Mouse (Mus musculus) heart, embryonic 14.5 days (tissue): ENCODE data around the gene Abraxas2. TPM values are rescaled to one million over a fixed set of nuclear protein-coding genes. Genes with fewer than 3 reads are reported as not detected.

ENCODE experiments used
- ATAC-seq: fragments of 200-750 bp; cut with Nextera tagmentation; 2 replicates; pipeline ENCODE4 v1.8.0; 2017; ENCODE audit warnings: low read depth, moderate TSS enrichment; ENCODE audit not compliant: insufficient number of reproducible peaks, insufficient read depth, low FRiP score
- H3K27ac ChIP-seq, 2 experiments: fragments of 200-500 bp in 1 of 2; fragments of 300-500 bp in 1 of 2; sonication (generic) in 1 of 2; replicated peaks in 1 of 2; 2 replicates each; pipeline ENCODE4 v1.5.1; 2012 to 2014; ENCODE audit warnings: low read depth in 2 of 2, low read length in 2 of 2, control low read depth in 1 of 2, mild to moderate bottlenecking in 1 of 2, mixed read lengths in 1 of 2; ENCODE audit not compliant: control insufficient read depth in 1 of 2, insufficient read depth in 1 of 2
- H3K27me3 ChIP-seq: fragments of 300-500 bp; sonication (generic); 2 replicates; pipeline ENCODE4 v1.6.1; 2014; ENCODE audit warnings: mild to moderate bottlenecking, low read length, control low read depth; ENCODE audit not compliant: control insufficient read depth, insufficient read depth
- H3K36me3 ChIP-seq: fragments of 300-500 bp; sonication (generic); 2 replicates; pipeline ENCODE4 v1.6.1; 2014; ENCODE audit warnings: mild to moderate bottlenecking, control low read depth, low read length, mixed read lengths; ENCODE audit not compliant: control insufficient read depth, insufficient read depth
- H3K4me1 ChIP-seq, 2 experiments: fragments of 200-500 bp in 1 of 2; fragments of 300-500 bp in 1 of 2; sonication (generic) in 1 of 2; 2 replicates each; pipeline ENCODE4 v1.6.1; 2012 to 2014; ENCODE audit warnings: low read length in 2 of 2, control low read depth in 1 of 2, mixed read lengths in 1 of 2; ENCODE audit not compliant: control insufficient read depth in 2 of 2, insufficient read depth in 2 of 2
- H3K4me2 ChIP-seq: fragments of 300-500 bp; sonication (generic); 2 replicates; pipeline ENCODE4 v1.6.1; 2014; ENCODE audit warnings: mild to moderate bottlenecking, low read length
- H3K4me3 ChIP-seq, 2 experiments: fragments of 200-500 bp in 1 of 2; fragments of 300-500 bp in 1 of 2; sonication (generic) in 1 of 2; 2 replicates each; pipeline ENCODE4 v1.5.1; 2012 to 2014; ENCODE audit warnings: low read length in 2 of 2, mild to moderate bottlenecking in 2 of 2, control low read depth in 1 of 2, low read depth in 1 of 2, moderate library complexity in 1 of 2; ENCODE audit not compliant: control insufficient read depth in 1 of 2, insufficient read depth in 1 of 2
- H3K9ac ChIP-seq: fragments of 300-500 bp; sonication (generic); 2 replicates; pipeline ENCODE4 v1.6.1; 2014; ENCODE audit warnings: mild to moderate bottlenecking, low read length
- H3K9me3 ChIP-seq: fragments of 300-500 bp; sonication (generic); 2 replicates; pipeline ENCODE4 v1.6.1; 2016; ENCODE audit warnings: low read length, control low read depth; ENCODE audit not compliant: control insufficient read depth
- WGBS: fragments of 180-500 bp; shearing (Covaris S2); extraction: QIAGEN DNeasy Blood & Tissue Kit; methylation state at CpG from one replicate; pipeline ENCODE4 v1.1.7; 2014; 5-methylcytosine and 5-hydroxymethylcytosine counted together
- polyA plus RNA-seq: library from polyadenylated mRNA; unstranded; fragments of >200 nt; fragmentation: Nextera tagmentation; extraction: Ambion mirVana; gene quantifications from 2 replicates; pipeline ENCODE4 v1.2.1, GENCODE M21; 2014

The Abraxas2 gene
- polyA plus RNA-seq, 1 experiment from 2014 or later: 33.0 TPM

DNA sequence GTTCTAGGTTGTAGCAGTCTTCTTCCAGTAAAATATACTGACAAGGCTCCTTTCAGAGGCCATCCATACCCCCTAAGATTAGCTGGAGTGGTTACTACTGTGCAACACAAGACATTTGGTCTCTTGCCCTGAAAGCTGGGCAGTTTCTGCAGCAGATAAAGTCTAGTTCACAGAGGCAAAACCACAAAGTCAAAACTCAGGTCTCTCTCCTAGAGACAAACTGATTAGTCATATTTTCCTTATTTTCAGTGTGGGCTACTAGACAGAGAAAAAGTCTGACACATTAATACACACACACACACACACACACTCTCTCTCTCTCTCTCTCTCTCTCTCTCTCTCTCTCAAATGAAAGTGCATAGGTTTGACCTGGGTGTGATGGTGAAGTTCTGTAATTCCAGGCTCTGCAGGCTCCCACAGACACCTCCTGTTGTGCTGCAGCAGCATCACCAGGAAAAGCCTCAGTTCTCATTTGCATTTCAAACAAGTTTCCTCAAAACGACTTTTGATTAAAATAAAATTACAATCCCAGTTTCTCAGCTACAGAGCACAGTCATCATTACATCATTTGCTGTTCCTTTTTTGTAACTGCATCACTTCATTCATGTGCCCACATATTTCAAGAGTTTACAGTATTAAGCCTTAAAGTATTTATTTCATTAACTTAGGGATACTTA lies 34.5 kb upstream of the Abraxas2 start:
- no peaks in the 10 kb centered on the region for H3K27me3 ChIP-seq
- H3K9me3 ChIP-seq: no peaks in the 10 kb centered on the region
- no peak for ATAC-seq
- H3K9ac ChIP-seq: no peak overlapping the region
- H3K4me1 ChIP-seq: no peaks in the 10 kb centered on the region
- WGBS: 16% methylated on average over 1 of the region's 1 CpGs
- H3K36me3 ChIP-seq: peaks cover 46% of the 10 kb centered on the region
- H3K4me2 ChIP-seq: no peak overlapping the region
- H3K4me3 ChIP-seq: no peak overlapping the region
- no peak overlapping the region for H3K27ac ChIP-seq

DNA sequence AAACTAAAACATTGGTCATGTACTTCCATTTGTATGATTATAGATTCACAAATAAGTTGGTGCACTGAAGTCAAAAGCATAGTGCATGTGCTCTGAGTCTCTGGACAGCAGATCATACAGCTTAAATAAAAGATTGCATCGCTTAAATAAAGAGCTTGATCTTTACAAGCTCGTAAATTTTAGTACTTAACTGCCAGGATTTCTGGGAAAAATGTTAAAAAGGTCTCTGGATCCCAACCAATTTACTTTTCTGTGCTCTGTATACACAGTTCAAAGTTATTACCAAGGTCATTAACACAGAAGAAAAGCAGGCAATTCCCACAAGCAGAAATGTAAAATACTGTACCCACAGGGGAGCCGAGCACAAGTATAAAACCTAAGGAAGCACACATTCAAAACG lies 28.1 kb upstream of the Abraxas2 start:
- 91% methylated on average over 4 of the region's 4 CpGs for whole genome bisulfite sequencing
- no peak for ATAC-seq
- Histone ChIP-seq H3K4me2 (no peak overlapping the region), H3K4me1 (no peaks in the 10 kb centered on the region), H3K4me3 (no peak overlapping the region), H3K27me3 (no peaks in the 10 kb centered on the region), H3K27ac (no peak overlapping the region), H3K36me3 (peaks cover 62% of the 10 kb centered on the region), H3K9me3 (no peaks in the 10 kb centered on the region), H3K9ac (no peak overlapping the region)

DNA sequence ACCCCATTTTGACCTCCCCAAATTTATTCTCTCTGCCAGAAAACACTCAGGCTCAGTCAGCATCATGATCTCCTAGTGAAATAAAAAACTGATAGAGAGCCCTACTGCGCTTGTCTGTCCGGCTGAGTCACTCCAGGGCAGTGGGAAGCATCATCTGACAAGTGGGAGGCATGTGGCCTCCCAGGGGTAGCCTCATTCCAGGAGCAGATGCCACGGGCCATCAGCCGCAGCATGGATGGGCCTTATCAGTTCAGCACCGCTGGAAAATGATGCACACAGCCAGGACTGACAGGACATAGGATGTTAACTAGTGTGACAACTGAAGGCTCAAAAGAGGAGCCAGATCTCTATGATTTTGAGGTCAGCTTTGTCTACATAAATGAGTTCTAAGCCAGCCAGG lies 17.7 kb upstream of the Abraxas2 start:
- peaks cover 0 to 3% of the 10 kb centered on the region in 2 experiments; a peak in 2 of 4 replicates for H3K4me1 ChIP-seq
- no peak overlapping the region for H3K27ac ChIP-seq
- no peak overlapping the region for H3K4me2 ChIP-seq
- no peak for ATAC-seq
- H3K9ac ChIP-seq: no peak overlapping the region
- no peaks in the 10 kb centered on the region for H3K27me3 ChIP-seq
- H3K9me3 ChIP-seq: no peaks in the 10 kb centered on the region
- H3K4me3 ChIP-seq: no peak overlapping the region
- peaks cover 40% of the 10 kb centered on the region for H3K36me3 ChIP-seq
- WGBS: 13% methylated on average over 5 of the region's 5 CpGs

DNA sequence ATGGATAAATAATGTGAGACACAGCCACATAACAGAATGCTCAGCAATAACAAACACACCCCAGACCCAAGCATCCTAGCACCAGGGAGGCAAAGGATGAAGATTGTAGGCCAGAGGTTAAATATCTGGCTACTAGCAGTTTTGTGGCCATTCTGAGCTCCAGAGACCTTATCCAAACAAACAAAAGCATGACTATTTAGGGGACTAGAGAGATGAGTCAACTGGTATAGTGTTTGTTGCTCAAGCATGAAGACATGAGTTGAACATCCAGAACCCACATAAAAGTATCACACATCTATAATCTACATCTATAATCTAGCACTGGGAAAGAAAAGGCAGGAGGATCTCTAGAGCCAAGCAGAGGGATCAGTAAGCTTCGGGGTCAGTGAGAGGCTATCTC lies 16.6 kb upstream of the Abraxas2 start:
- Histone ChIP-seq H3K4me1 (peaks cover 0 to 3% of the 10 kb centered on the region in 2 experiments; a peak in 2 of 4 replicates), H3K9ac (no peak overlapping the region), H3K27me3 (no peaks in the 10 kb centered on the region), H3K9me3 (no peaks in the 10 kb centered on the region), H3K36me3 (peaks cover 43% of the 10 kb centered on the region), H3K4me3 (no peak overlapping the region), H3K27ac (no peak overlapping the region), H3K4me2 (no peak overlapping the region)
- no peak for ATAC-seq
- 90% methylated on average over 1 of the region's 1 CpGs for WGBS

DNA sequence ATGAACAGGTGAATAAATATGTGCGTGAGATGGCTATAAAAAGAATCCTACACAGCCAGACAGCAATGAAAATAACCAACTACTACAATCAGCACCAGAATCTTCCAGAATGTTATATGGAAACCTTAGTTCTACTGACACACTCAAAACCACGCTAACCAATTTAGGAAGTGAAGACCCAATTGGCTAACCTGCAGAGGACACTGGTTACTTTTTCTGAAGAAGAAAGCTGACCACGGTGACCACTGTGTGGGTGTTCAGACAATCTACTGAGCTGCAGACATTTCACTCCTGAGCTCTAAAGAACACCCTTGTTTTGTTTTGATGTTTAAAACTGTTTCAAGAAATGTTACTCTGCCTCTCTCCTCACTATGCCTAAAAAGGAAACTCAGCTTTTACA lies 15.9 kb upstream of the Abraxas2 start:
- Histone ChIP-seq H3K9me3 (no peaks in the 10 kb centered on the region), H3K36me3 (peaks cover 50% of the 10 kb centered on the region), H3K4me1 (peaks cover 0 to 3% of the 10 kb centered on the region in 2 experiments; a peak in 2 of 4 replicates), H3K27me3 (no peaks in the 10 kb centered on the region), H3K27ac (no peak overlapping the region), H3K9ac (no peak overlapping the region), H3K4me3 (no peak overlapping the region), H3K4me2 (no peak overlapping the region)
- 87% methylated on average over 3 of the region's 3 CpGs for WGBS
- no peak for ATAC-seq

DNA sequence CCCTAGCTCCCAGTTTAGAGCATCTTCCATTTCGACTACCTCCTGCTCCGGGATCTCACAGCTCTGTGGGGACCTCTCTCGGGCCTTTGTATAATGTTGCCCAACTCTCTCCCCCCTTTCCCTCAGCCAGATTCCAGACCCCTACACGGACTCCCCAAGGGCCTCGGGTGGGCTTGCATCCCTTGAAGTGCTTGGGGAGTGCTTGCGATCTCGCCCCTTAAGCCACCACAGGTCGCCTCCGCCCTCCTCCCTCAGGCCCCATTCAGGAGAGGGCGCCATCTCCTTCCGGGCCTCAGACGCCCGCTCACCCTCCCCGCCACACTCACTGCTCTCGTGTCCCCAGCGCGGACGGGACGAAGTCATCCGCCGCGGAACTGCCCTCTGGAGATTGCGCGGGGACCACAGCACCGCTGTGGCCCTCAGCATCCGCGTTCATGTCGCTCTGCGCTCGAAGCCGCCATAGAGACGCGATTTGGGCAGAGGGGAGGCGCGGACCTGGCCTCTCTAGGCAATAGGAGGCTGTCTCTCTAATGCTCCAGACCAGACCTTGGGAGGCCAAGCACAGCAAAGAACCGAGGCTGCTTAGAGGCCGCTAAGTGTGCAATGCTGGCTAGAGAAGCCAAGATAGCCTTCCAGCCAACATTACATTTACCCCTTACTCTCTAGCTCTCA lies 6.7 kb upstream of the Abraxas2 start, which contains the start of gene Eef1akmt2:
Gene Eef1akmt2, minus strand, starts transcription at position 501 of the 672 bp plus-strand sequence.
- peak within 1 kb of the TSS; percentile 87 for H3K9ac ChIP-seq
- H3K27me3 ChIP-seq: no peaks in the 10 kb centered on the region
- peaks cover 3 to 5% of the 10 kb centered on the region in 2 experiments; a peak in 2 of 4 replicates for H3K4me1 ChIP-seq
- peak; percentile 91 for ATAC-seq
- no peaks in the 10 kb centered on the region for H3K9me3 ChIP-seq
- H3K4me3 ChIP-seq: peak within 1 kb of the TSS; percentile 67 to 78
- peak within 1 kb of the TSS; percentile 95 to 97 for H3K27ac ChIP-seq
- peak within 1 kb of the TSS; percentile 74 for H3K4me2 ChIP-seq
- peaks cover 36% of the 10 kb centered on the region for H3K36me3 ChIP-seq
- under 1% methylated on average over 37 of the region's 37 CpGs for WGBS

DNA sequence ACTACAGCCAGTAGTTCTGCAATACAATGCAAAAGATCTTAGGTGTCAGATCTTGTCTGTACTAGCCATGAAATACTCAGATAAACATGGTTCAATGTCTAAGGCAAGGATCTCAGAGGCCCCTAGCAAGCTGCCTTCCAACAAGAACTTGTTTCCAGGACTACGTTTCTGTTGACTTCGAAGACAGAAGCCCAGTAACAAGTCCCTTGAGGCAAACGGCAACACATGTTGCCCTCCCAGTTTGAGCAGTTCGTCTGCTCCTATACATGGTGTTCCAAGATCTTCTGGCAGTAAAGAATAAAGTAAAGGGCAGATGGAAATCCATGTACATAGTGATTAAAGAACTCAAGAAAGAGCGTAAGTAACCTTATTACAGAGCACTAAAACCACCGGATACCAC lies 5.7 kb upstream of the Abraxas2 start:
- no peaks in the 10 kb centered on the region for H3K9me3 ChIP-seq
- no peak overlapping the region for H3K4me2 ChIP-seq
- WGBS: 90% methylated on average over 6 of the region's 6 CpGs
- H3K4me3 ChIP-seq: no peak overlapping the region
- H3K27ac ChIP-seq: no peak overlapping the region
- no peak overlapping the region for H3K9ac ChIP-seq
- ATAC-seq: no peak
- peaks cover 3 to 5% of the 10 kb centered on the region in 2 experiments; a peak in 2 of 4 replicates for H3K4me1 ChIP-seq
- H3K36me3 ChIP-seq: peaks cover 26% of the 10 kb centered on the region
- H3K27me3 ChIP-seq: no peaks in the 10 kb centered on the region
